Mouse (Mus musculus): Measurements from ENCODE around the gene Gm19345. TPM values are rescaled to one million over a fixed set of nuclear protein-coding genes. Genes with fewer than 3 reads are reported as not detected.

Gm19345 gene
- polyA plus RNA-seq, 1 experiment from 2014 or later, result not detected

DNA sequence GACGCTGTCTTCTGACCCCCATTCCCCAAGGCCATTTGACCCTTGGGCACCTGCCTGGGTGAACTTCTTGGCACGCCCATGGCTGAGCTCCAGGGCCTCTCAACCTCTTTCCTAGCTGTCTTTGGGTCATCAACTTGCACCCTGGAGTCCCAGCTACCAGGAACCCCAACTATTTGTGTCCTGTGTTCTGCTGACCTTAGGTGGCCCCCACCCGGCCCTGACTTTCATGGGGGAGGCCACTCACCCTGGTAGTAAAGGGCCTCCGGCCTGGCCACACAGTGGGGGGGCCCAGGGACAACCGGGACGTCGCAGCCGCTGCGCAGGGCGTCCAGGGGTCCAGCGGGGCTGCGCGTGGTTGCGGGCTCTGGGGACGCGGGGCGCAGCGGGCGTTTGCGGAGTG, 29.6 kb upstream of the Gm19345 start:
- H3K36me3 ChIP-seq (ENCODE audit: control insufficient read depth, insufficient read depth, low read length), result no peaks in the 10 kb centered on the region
- no peak for ATAC-seq (ENCODE audit: insufficient number of reproducible peaks, low FRiP score, low TSS enrichment, low read depth)
- no peaks in the 10 kb centered on the region; the same call in 1 of the 2 replicates for H3K9me3 ChIP-seq (ENCODE audit: control insufficient read depth, low read length)
- H3K4me3 ChIP-seq (ENCODE audit: low read depth, low read length), result peak overlapping the region; percentile 26
- DNase-seq (ENCODE audit: low spot score), result no peak
- H3K27ac ChIP-seq (replicated peaks; ENCODE audit: low read depth, low read length), result no peak overlapping the region
- peak overlapping the region; percentile 48 for H3K9ac ChIP-seq (ENCODE audit: low read length)
- H3K27me3 ChIP-seq (ENCODE audit: control insufficient read depth, insufficient read depth, low read length), result peaks cover 25% of the 10 kb centered on the region
- 6% methylated on average over 20 of the region's 20 CpGs for WGBS
- peak overlapping the region; percentile 53 for H3K4me2 ChIP-seq (ENCODE audit: low read depth, severe bottlenecking)
- H3K4me1 ChIP-seq (ENCODE audit: control insufficient read depth, insufficient read depth, low read length), result peaks cover 18% of the 10 kb centered on the region

DNA sequence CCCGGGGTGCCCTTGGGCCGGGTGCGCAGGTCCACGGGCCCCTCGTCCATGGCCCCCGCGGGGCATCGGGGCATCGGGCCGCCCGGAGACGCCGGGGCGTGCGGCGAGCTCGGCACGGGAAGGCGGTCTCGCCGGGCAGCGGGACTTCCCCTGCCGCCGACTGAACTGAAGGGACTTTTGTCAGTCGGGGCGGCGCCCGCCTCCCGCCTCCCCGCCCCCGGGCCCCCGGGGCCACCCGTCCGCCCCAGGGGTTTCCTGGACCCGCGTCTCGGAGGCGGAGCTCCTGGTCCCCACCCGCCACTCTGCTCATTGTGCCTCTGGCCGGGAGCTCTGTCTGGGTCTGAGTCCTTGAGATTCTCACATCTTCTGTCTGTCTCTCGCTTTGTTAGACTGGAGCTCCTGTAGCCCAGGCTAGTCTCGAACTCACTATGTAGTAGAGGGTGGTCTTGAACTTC, 29.2 kb upstream of the Gm19345 start, which contains the start of gene Bcl3:
Gene Bcl3 (minus strand): TSS at position 167 of the 455 bp plus-strand sequence.
- H3K9ac ChIP-seq (ENCODE audit: low read length), result peak within 1 kb of the TSS; percentile 48
- H3K9me3 ChIP-seq (ENCODE audit: control insufficient read depth, low read length), result no peaks in the 10 kb centered on the region; the same call in 1 of the 2 replicates
- H3K27ac ChIP-seq (replicated peaks; ENCODE audit: low read depth, low read length), result no peak within 1 kb of the TSS
- H3K36me3 ChIP-seq (ENCODE audit: control insufficient read depth, insufficient read depth, low read length), result no peaks in the 10 kb centered on the region
- peak within 1 kb of the TSS; percentile 53 for H3K4me2 ChIP-seq (ENCODE audit: low read depth, severe bottlenecking)
- ATAC-seq (ENCODE audit: insufficient number of reproducible peaks, low FRiP score, low TSS enrichment, low read depth) (no peak), DNase-seq (ENCODE audit: low spot score) (no peak)
- peaks cover 13% of the 10 kb centered on the region for H3K4me1 ChIP-seq (ENCODE audit: control insufficient read depth, insufficient read depth, low read length)
- H3K4me3 ChIP-seq (ENCODE audit: low read depth, low read length), result peak within 1 kb of the TSS; percentile 26
- WGBS, result 1% methylated on average over 24 of the region's 42 CpGs
- peaks cover 25% of the 10 kb centered on the region for H3K27me3 ChIP-seq (ENCODE audit: control insufficient read depth, insufficient read depth, low read length)

DNA sequence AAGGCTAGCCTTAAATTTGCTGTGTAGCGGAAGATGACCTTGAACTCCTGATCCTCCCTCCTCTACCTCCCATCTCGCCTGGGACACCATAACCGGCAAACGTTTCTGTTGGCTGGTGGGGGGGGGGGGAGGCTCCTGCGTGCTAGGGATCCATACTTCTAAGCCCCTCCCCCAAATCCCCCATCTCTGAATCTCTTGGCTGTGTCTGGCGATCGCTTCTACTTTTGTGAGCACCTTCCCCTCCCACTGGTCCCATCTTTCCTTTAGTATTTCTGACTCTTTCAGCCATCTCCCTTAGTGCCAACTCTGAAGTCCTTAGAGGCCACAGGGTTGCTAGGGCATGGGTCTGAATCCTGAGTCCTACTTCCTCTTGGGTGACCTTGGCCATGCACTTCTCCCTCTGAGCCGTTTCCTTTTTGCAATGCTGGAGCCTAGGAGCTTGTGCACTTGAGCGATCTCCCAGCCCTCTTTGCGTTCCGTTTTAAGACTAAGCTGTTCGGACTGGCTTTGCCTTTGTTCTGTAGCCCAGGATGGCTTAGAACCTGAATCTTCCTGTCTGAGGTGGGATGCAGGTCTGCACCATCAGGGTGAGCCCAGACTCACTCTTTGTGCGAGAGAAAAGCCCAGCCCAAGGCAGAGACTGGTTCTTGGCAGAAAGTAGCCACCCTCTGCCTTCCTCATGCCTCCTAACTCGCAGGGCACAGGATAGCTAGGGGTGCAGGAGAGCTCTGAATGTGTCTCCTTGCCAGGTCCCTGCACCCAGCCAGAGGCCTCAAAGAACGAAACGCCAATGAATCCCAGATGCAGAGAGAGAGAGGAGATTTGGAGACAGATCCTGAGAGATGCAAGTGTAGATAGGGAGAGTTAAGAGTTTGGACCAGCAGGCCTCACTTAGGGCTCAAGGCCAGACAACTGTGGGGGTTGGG, 28.3 kb upstream of the Gm19345 start:
- no peak for ATAC-seq (ENCODE audit: insufficient number of reproducible peaks, low FRiP score, low TSS enrichment, low read depth)
- peak; percentile 41 for DNase-seq (ENCODE audit: low spot score)
- peak overlapping the region; percentile 20; the same call in 1 of the 2 replicates for H3K4me2 ChIP-seq (ENCODE audit: low read depth, severe bottlenecking)
- H3K9me3 ChIP-seq (ENCODE audit: control insufficient read depth, low read length), result no peaks in the 10 kb centered on the region; the same call in 1 of the 2 replicates
- H3K36me3 ChIP-seq (ENCODE audit: control insufficient read depth, insufficient read depth, low read length), result no peaks in the 10 kb centered on the region
- peak overlapping the region; percentile 5; the same call in 1 of the 2 replicates for H3K9ac ChIP-seq (ENCODE audit: low read length)
- H3K27ac ChIP-seq (replicated peaks; ENCODE audit: low read depth, low read length), result 0 out of 2 replicates have a peak overlapping the region, but pooled peaks have one; percentile 5
- H3K4me1 ChIP-seq (ENCODE audit: control insufficient read depth, insufficient read depth, low read length), result peaks cover 13% of the 10 kb centered on the region; the same call in 1 of the 2 replicates
- H3K4me3 ChIP-seq (ENCODE audit: low read depth, low read length), result no peak overlapping the region
- H3K27me3 ChIP-seq (ENCODE audit: control insufficient read depth, insufficient read depth, low read length), result peaks cover 25% of the 10 kb centered on the region
- 22% methylated on average over 16 of the region's 16 CpGs for WGBS

DNA sequence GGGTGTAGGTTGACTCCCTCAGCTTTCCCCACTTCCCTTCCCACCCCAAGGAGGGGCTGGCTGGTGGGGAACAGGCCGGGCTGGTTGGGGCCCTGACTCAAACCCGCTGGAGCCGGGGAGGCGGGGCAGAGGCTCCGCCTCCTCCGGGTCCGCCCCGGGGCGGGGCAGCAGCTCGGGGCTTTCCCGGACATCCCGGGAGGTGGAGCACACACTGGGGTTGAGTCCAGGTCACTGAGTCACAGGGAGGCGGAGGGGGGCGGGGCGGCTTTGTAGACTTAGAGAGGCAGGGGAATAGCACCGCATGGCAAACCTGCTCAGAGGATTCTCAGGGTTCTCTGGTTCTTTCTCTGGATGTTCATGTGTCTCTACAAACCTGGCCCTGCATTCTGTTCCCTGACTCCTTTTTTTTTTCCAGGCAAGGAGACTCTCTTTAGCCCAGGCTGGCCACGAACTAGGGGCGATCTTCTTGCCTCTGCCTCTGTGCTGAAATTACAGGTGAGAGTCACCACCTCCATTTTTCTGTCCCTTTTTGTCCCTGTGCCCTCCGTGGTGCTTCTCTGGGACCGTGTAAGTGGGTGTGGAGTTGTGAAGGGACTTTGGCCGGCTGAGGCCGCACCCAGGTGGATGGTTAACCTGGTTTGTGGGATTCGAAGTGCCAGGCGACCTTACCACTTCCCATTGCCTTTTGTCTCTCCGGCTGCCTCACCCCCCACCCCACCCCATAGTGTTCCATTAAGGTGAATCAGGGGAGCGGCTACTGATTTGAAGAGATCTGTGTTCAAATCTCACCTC, 27.4 kb upstream of the Gm19345 start:
- Histone ChIP-seq H3K4me3 (ENCODE audit: low read depth, low read length) (no peak overlapping the region), H3K4me1 (ENCODE audit: control insufficient read depth, insufficient read depth, low read length) (peaks cover 13% of the 10 kb centered on the region; the same call in 1 of the 2 replicates), H3K27ac (replicated peaks; ENCODE audit: low read depth, low read length) (no peak overlapping the region), H3K27me3 (ENCODE audit: control insufficient read depth, insufficient read depth, low read length) (peaks cover 25% of the 10 kb centered on the region), H3K36me3 (ENCODE audit: control insufficient read depth, insufficient read depth, low read length) (no peaks in the 10 kb centered on the region), H3K4me2 (ENCODE audit: low read depth, severe bottlenecking) (peak overlapping the region; percentile 20; the same call in 1 of the 2 replicates), H3K9ac (ENCODE audit: low read length) (peak overlapping the region; percentile 5; the same call in 1 of the 2 replicates), H3K9me3 (ENCODE audit: control insufficient read depth, low read length) (no peaks in the 10 kb centered on the region; the same call in 1 of the 2 replicates)
- peak; percentile 84; the same call in 1 of the 2 replicates for ATAC-seq (ENCODE audit: insufficient number of reproducible peaks, low FRiP score, low TSS enrichment, low read depth)
- WGBS, result 22% methylated on average over 26 of the region's 26 CpGs
- peak; percentile 77 for DNase-seq (ENCODE audit: low spot score)

DNA sequence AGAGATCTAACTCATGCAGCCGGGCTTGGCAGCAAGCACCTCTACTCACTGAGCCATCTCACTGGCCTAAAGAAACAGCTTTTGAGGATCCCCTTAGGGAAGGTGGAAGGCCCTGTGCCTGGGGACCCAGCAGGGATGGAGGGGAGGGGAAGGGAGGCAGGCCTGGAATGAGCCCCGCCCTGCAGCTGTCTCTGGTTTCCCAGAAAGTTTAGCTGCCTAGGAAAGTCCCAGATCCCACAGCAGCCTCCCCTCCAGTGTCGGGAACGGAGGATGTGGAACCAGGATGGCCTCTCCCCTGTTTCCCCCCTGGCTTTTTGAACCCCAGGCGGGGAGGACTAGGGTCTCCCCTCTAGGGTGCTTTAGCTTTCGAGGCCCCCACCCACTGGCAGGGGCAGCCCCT, 25.0 kb upstream of the Gm19345 start:
- no peak overlapping the region for H3K4me3 ChIP-seq (ENCODE audit: low read depth, low read length)
- H3K36me3 ChIP-seq (ENCODE audit: control insufficient read depth, insufficient read depth, low read length), result no peaks in the 10 kb centered on the region
- H3K9me3 ChIP-seq (ENCODE audit: control insufficient read depth, low read length), result no peaks in the 10 kb centered on the region; the same call in 1 of the 2 replicates
- H3K9ac ChIP-seq (ENCODE audit: low read length), result no peak overlapping the region
- 41% methylated on average over 6 of the region's 6 CpGs for WGBS
- no peak for DNase-seq (ENCODE audit: low spot score)
- no peak overlapping the region for H3K27ac ChIP-seq (replicated peaks; ENCODE audit: low read depth, low read length)
- ATAC-seq (ENCODE audit: insufficient number of reproducible peaks, low FRiP score, low TSS enrichment, low read depth), result no peak
- peaks cover 15% of the 10 kb centered on the region for H3K27me3 ChIP-seq (ENCODE audit: control insufficient read depth, insufficient read depth, low read length)
- H3K4me1 ChIP-seq (ENCODE audit: control insufficient read depth, insufficient read depth, low read length), result peaks cover 13% of the 10 kb centered on the region; the same call in 1 of the 2 replicates
- no peak overlapping the region for H3K4me2 ChIP-seq (ENCODE audit: low read depth, severe bottlenecking)

DNA sequence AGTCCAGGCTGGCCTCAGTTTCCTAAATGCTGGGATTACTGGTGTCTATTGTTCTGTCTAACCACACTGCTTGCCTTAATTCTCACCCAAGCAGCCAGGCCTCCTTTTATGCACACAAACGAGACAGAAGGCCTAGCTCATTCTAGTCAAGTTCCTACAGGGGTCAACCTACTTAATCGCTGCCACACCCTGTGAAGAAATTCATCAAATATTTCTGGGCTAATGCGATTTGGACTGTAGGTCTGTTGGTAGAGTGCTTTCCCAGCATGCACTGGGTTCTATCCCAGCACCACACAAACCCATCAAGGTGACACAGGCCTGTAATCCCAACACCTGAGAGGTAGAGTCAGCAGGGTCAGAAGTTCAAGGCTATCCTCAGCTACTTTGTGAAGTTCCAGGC, 22.1 kb upstream of the Gm19345 start:
- no peak overlapping the region for H3K4me2 ChIP-seq (ENCODE audit: low read depth, severe bottlenecking)
- DNase-seq (ENCODE audit: low spot score) (no peak), ATAC-seq (ENCODE audit: insufficient number of reproducible peaks, low FRiP score, low TSS enrichment, low read depth) (no peak)
- H3K4me1 ChIP-seq (ENCODE audit: control insufficient read depth, insufficient read depth, low read length), result no peaks in the 10 kb centered on the region
- H3K36me3 ChIP-seq (ENCODE audit: control insufficient read depth, insufficient read depth, low read length), result no peaks in the 10 kb centered on the region
- 83% methylated on average over 3 of the region's 3 CpGs for WGBS
- no peak overlapping the region for H3K4me3 ChIP-seq (ENCODE audit: low read depth, low read length)
- H3K27ac ChIP-seq (replicated peaks; ENCODE audit: low read depth, low read length), result no peak overlapping the region
- no peaks in the 10 kb centered on the region for H3K27me3 ChIP-seq (ENCODE audit: control insufficient read depth, insufficient read depth, low read length)
- H3K9me3 ChIP-seq (ENCODE audit: control insufficient read depth, low read length), result no peaks in the 10 kb centered on the region; the same call in 1 of the 2 replicates
- no peak overlapping the region for H3K9ac ChIP-seq (ENCODE audit: low read length)

DNA sequence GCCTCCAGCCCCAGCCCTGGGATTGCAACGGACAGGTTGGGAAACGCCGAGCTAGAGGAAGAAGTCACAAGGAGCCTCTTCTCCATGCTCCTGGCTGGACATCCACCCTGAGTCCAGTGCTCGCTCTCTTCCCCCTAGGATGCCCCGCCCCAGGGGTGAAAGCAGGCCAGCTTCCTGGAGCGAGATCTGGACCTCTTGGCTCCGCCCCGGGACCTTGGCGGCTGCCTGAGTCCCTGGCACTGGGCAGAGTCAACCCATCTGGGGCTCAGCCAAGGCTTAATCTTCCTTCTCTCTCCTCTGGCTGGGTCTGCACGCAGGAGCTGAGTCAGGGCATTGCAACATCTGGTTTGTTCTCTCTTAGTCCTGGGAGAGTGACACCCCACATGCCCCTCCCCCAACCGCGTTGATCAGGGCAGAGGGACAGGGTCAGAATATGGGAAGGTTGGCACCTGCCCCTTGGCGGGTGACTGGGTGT, 21.1 kb upstream of the Gm19345 start:
- no peaks in the 10 kb centered on the region for H3K27me3 ChIP-seq (ENCODE audit: control insufficient read depth, insufficient read depth, low read length)
- DNase-seq (ENCODE audit: low spot score), result no peak
- H3K4me3 ChIP-seq (ENCODE audit: low read depth, low read length), result no peak overlapping the region
- no peak overlapping the region for H3K27ac ChIP-seq (replicated peaks; ENCODE audit: low read depth, low read length)
- no peak for ATAC-seq (ENCODE audit: insufficient number of reproducible peaks, low FRiP score, low TSS enrichment, low read depth)
- no peaks in the 10 kb centered on the region; the same call in 1 of the 2 replicates for H3K9me3 ChIP-seq (ENCODE audit: control insufficient read depth, low read length)
- H3K4me1 ChIP-seq (ENCODE audit: control insufficient read depth, insufficient read depth, low read length), result no peaks in the 10 kb centered on the region
- 37% methylated on average over 13 of the region's 13 CpGs for WGBS
- H3K36me3 ChIP-seq (ENCODE audit: control insufficient read depth, insufficient read depth, low read length), result no peaks in the 10 kb centered on the region
- H3K9ac ChIP-seq (ENCODE audit: low read length), result no peak overlapping the region
- no peak overlapping the region for H3K4me2 ChIP-seq (ENCODE audit: low read depth, severe bottlenecking)

DNA sequence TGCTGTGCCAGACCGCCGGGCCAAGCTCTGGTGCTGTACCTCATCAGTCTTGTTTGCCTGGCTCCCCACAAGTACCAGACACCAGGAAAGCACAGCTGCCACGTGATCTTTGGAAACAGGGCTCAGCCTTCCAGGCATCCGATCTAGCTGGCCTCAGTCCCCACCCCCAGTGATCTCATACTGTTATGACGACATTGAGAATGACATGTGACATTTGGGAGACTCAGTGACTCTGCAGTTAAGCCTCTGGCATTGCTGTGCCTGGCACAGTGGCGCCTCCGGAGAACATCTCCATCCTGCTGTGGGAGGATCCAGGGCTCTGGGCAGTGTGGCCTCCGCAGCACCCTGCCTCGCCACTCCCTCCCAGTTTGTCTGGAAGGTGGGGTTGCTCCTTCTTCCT, 20.0 kb upstream of the Gm19345 start:
- Histone ChIP-seq H3K27me3 (ENCODE audit: control insufficient read depth, insufficient read depth, low read length) (no peaks in the 10 kb centered on the region), H3K4me1 (ENCODE audit: control insufficient read depth, insufficient read depth, low read length) (no peaks in the 10 kb centered on the region), H3K36me3 (ENCODE audit: control insufficient read depth, insufficient read depth, low read length) (no peaks in the 10 kb centered on the region), H3K27ac (replicated peaks; ENCODE audit: low read depth, low read length) (no peak overlapping the region), H3K4me3 (ENCODE audit: low read depth, low read length) (no peak overlapping the region), H3K9me3 (ENCODE audit: control insufficient read depth, low read length) (no peaks in the 10 kb centered on the region; the same call in 1 of the 2 replicates), H3K9ac (ENCODE audit: low read length) (no peak overlapping the region), H3K4me2 (ENCODE audit: low read depth, severe bottlenecking) (no peak overlapping the region)
- WGBS, result 56% methylated on average over 9 of the region's 9 CpGs
- ATAC-seq (ENCODE audit: insufficient number of reproducible peaks, low FRiP score, low TSS enrichment, low read depth) (no peak), DNase-seq (ENCODE audit: low spot score) (no peak)

All from limb, embryonic 11.5 days (tissue).